Mouse (Mus musculus) midbrain, postnatal 0 days (tissue): ENCODE data around the gene C1qc. TPM values are rescaled to one million over a fixed set of nuclear protein-coding genes. Genes with fewer than 3 reads are reported as not detected.

Source experiments
- ATAC-seq: fragments of 200-750 bp; cut with Nextera tagmentation; 2 replicates; pipeline ENCODE4 v1.8.0; 2017; ENCODE audit warnings: moderate number of reproducible peaks, mild to moderate bottlenecking, moderate TSS enrichment, moderate library complexity; ENCODE audit not compliant: low FRiP score
- DNase-seq: peaks from one replicate; pipeline ENCODE4 v3.0.0-alpha.2; 2015; ENCODE audit warnings: low spot score
- H3K27ac ChIP-seq: fragments of 300-500 bp; sonication (generic); 2 replicates; pipeline ENCODE4 v1.5.1; 2014; ENCODE audit warnings: low read depth, mild to moderate bottlenecking, low read length, mixed read lengths
- H3K27me3 ChIP-seq: fragments of 300-500 bp; sonication (generic); 2 replicates; pipeline ENCODE4 v1.6.1; 2014; ENCODE audit warnings: low read length, control low read depth, mixed read lengths; ENCODE audit not compliant: insufficient read depth
- H3K36me3 ChIP-seq: fragments of 300-500 bp; sonication (generic); 2 replicates; pipeline ENCODE4 v1.6.1; 2014; ENCODE audit warnings: low read length, control low read depth, mixed read lengths; ENCODE audit not compliant: insufficient read depth
- H3K4me1 ChIP-seq: fragments of 300-500 bp; sonication (generic); 2 replicates; pipeline ENCODE4 v1.6.1; 2014; ENCODE audit warnings: mild to moderate bottlenecking, control low read depth, antibody characterized with exemption, low read length, mixed read lengths; ENCODE audit not compliant: insufficient read depth
- H3K4me2 ChIP-seq: fragments of 300-500 bp; sonication (generic); 2 replicates; pipeline ENCODE4 v1.6.1; 2014; ENCODE audit warnings: low read depth, mild to moderate bottlenecking, low read length, mixed read lengths; ENCODE audit not compliant: poor library complexity, severe bottlenecking
- H3K4me3 ChIP-seq: fragments of 300-500 bp; sonication (generic); 2 replicates; pipeline ENCODE4 v1.5.1; 2014; ENCODE audit warnings: low read depth, mild to moderate bottlenecking, low read length, moderate library complexity
- H3K9ac ChIP-seq: fragments of 300-500 bp; sonication (generic); replicated peaks from 2 replicates; pipeline ENCODE4 v1.6.1; 2014; ENCODE audit warnings: mild to moderate bottlenecking, low read length, moderate library complexity, mixed read lengths; ENCODE audit not compliant: poor library complexity, severe bottlenecking
- H3K9me3 ChIP-seq: fragments of 300-500 bp; sonication (generic); 2 replicates; pipeline ENCODE4 v1.6.1; 2016; ENCODE audit warnings: low read length, control low read depth
- CTCF ChIP-seq: IDR thresholded peaks from 2 replicates; pipeline ENCODE4 v1.5.1; 2016; ENCODE audit warnings: antibody characterized with exemption, mild to moderate bottlenecking
- WGBS: fragments of 180-500 bp; shearing (Covaris S2); extraction: QIAGEN DNeasy Blood & Tissue Kit; methylation state at CpG from one replicate; pipeline ENCODE4 v1.1.7; 2014; 5-methylcytosine and 5-hydroxymethylcytosine counted together
- polyA plus RNA-seq: library from polyadenylated mRNA; unstranded; fragments of >200 nt; fragmentation: Nextera tagmentation; extraction: Ambion mirVana; gene quantifications from 2 replicates; pipeline ENCODE4 v1.2.1, GENCODE M21; 2015
- total RNA-seq: library from RNA; depleted of rRNA; stranded (reverse); fragments of >200 nt; gene quantifications from 2 replicates; pipeline ENCODE4 v1.2.3, GENCODE M21; 2014

Gene C1qc
- total and polyA plus RNA-seq, 2 experiments from 2014 or later, result 39.0 to 79.7 TPM

- 73% methylated on average over 7 of the region's 7 CpGs for WGBS
- no peak for DNase-seq
Observed at GRCm38 (mm10) chr4:136899154-136899553, 6.3 kb upstream of the C1qc start.

GRCm38 (mm10) chr4:136898637-136899036 lies 5.8 kb upstream of the C1qc start, which contains the start of gene C1qa:
Gene C1qa, minus strand, starts transcription at chr4:136898803.
- H3K4me1 ChIP-seq, result peaks cover 2% of the 10 kb centered on the region; the same call in 1 of the 2 replicates
- peaks cover 11% of the 10 kb centered on the region; the same call in 1 of the 2 replicates for H3K27me3 ChIP-seq
- no peak within 1 kb of the TSS for H3K4me2 ChIP-seq
- no peak within 1 kb of the TSS for H3K4me3 ChIP-seq
- DNase-seq (no peak), ATAC-seq (no peak)
- H3K9me3 ChIP-seq, result no peaks in the 10 kb centered on the region
- 78% methylated on average over 9 of the region's 9 CpGs for WGBS
- H3K36me3 ChIP-seq, result no peaks in the 10 kb centered on the region
- no peak within 1 kb of the TSS for H3K27ac ChIP-seq
- TF ChIP-seq CTCF, result no peak
- H3K9ac ChIP-seq, result no peak within 1 kb of the TSS

More at GRCm38 (mm10) chr4:136899154-136899553, 6.3 kb upstream of the C1qc start:
- H3K4me3 ChIP-seq, result no peak overlapping the region
- H3K27me3 ChIP-seq, result peaks cover 16% of the 10 kb centered on the region; the same call in 1 of the 2 replicates
- H3K4me2 ChIP-seq, result no peak overlapping the region
- ATAC-seq, result no peak
- peaks cover 2% of the 10 kb centered on the region; the same call in 1 of the 2 replicates for H3K4me1 ChIP-seq
- no peaks in the 10 kb centered on the region for H3K9me3 ChIP-seq
- H3K27ac ChIP-seq, result no peak overlapping the region
- TF ChIP-seq CTCF, result peak; percentile 56
- H3K36me3 ChIP-seq, result no peaks in the 10 kb centered on the region
- no peak overlapping the region for H3K9ac ChIP-seq

- Histone ChIP-seq H3K27me3 (peaks cover 11% of the 10 kb centered on the region; the same call in 1 of the 2 replicates), H3K27ac (no peak overlapping the region), H3K9me3 (no peaks in the 10 kb centered on the region), H3K4me2 (no peak overlapping the region), H3K9ac (no peak overlapping the region), H3K4me1 (peaks cover 2% of the 10 kb centered on the region; the same call in 1 of the 2 replicates), H3K36me3 (no peaks in the 10 kb centered on the region), H3K4me3 (no peak overlapping the region)
- 66% methylated on average over 9 of the region's 9 CpGs for whole genome bisulfite sequencing
- DNase-seq (no peak), ATAC-seq (no peak)
- TF ChIP-seq CTCF, result no peak
Observed at GRCm38 (mm10) chr4:136898084-136898598, 5.3 kb upstream of the C1qc start.

- Histone ChIP-seq H3K27me3 (peaks cover 12% of the 10 kb centered on the region; the same call in 1 of the 2 replicates), H3K36me3 (no peaks in the 10 kb centered on the region), H3K4me2 (no peak overlapping the region), H3K4me3 (no peak overlapping the region), H3K9ac (no peak overlapping the region), H3K9me3 (no peaks in the 10 kb centered on the region), H3K4me1 (peaks cover 2% of the 10 kb centered on the region; the same call in 1 of the 2 replicates), H3K27ac (no peak overlapping the region)
- no peak for DNase-seq
- no peak for ATAC-seq
- no peak for TF ChIP-seq CTCF
- WGBS, result 37% methylated on average over 10 of the region's 10 CpGs
Observed at GRCm38 (mm10) chr4:136896461-136896860, 3.6 kb upstream of the C1qc start.

- peak overlapping the region; percentile 3; the same call in 1 of the 2 replicates for H3K4me3 ChIP-seq
- no peaks in the 10 kb centered on the region for H3K9me3 ChIP-seq
- no peak for ATAC-seq
- 0 out of 2 replicates have a peak overlapping the region, but pooled peaks have one; percentile 36 for H3K9ac ChIP-seq
- peak overlapping the region; percentile 22; the same call in 1 of the 2 replicates for H3K4me2 ChIP-seq
- peaks cover 2% of the 10 kb centered on the region; the same call in 1 of the 2 replicates for H3K4me1 ChIP-seq
- WGBS, result 8% methylated on average over 15 of the region's 15 CpGs
- no peak overlapping the region for H3K27ac ChIP-seq
- no peak for TF ChIP-seq CTCF
- H3K36me3 ChIP-seq, result no peaks in the 10 kb centered on the region
- no peak for DNase-seq
- H3K27me3 ChIP-seq, result peaks cover 17% of the 10 kb centered on the region; the same call in 1 of the 2 replicates
Observed at GRCm38 (mm10) chr4:136895861-136896260, 3.0 kb upstream of the C1qc start.

GRCm38 (mm10) chr4:136894821-136895220 lies 2.0 kb upstream of the C1qc start:
- no peak overlapping the region for H3K4me3 ChIP-seq
- peaks cover 2% of the 10 kb centered on the region; the same call in 1 of the 2 replicates for H3K4me1 ChIP-seq
- no peaks in the 10 kb centered on the region for H3K9me3 ChIP-seq
- no peak overlapping the region for H3K27ac ChIP-seq
- 79% methylated on average over 4 of the region's 4 CpGs for WGBS
- TF ChIP-seq CTCF, result no peak
- no peak for ATAC-seq
- DNase-seq, result no peak
- peaks cover 17% of the 10 kb centered on the region for H3K27me3 ChIP-seq
- no peaks in the 10 kb centered on the region for H3K36me3 ChIP-seq
- H3K4me2 ChIP-seq, result no peak overlapping the region
- H3K9ac ChIP-seq, result no peak overlapping the region
